ENCODE assay signal across 26 mouse cellular contexts in the genomic region with DNA sequence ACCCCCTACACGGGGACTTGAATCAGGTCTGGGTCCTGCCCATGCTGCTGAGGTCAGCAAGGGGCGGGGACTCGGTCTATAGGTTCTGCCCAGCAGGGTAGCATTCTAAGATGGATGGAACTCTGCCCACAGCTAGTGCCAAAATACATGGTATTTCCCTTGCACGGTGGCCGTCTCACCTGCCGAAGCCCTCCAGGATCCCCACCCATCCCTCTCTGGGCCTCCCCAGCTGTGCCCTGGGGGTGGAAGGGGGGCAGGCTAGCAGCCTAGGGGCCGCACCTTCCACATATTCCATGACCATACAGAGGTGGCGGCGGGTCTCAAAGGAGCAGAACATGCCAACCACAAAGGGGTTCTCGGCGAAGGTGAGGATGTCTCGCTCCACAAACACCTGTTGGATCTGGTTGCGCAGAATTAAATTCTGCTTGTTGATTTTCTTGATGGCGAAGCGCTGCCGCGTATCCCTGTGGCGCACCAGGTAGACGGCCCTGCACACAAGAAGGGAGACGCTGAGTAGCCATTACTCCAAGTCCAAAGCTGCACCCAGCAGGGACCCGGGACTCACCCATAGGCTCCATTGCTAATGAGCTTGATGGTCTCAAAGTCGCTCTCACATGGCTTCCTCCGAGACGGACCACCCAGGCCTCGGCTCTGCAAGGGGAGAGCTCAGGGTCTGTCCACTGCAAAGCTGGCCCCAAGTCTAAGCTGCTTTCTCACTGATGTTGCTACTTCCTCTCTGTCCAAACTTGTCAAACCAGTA. TPM values are rescaled to one million over a fixed set of nuclear protein-coding genes. Genes with fewer than 3 reads are reported as not detected.
DNase-seq lines count a peak whose midpoint lies in the region; ATAC-seq lines count a peak whose summit lies in the region.
"Had no signal": no experiment of that assay in that cellular context is flagged by ENCODE, and none has a peak within 500 bp of the region (broad histone marks: within the 10 kb centered on the region; RNA-seq: fewer than 3 reads in every experiment).

No protein-coding gene starts in this region.

- peaks cover 22% of the 10 kb centered on the region for H3K4me1 ChIP-seq in limb, embryonic 13.5 days
- peaks cover 41% of the 10 kb centered on the region for H3K4me1 ChIP-seq in limb, embryonic 10.5 days

- no peaks in the 10 kb centered on the region for H3K27me3 ChIP-seq in limb, embryonic 13.5 days
- H3K27me3 ChIP-seq in limb, embryonic 10.5 days (ENCODE audit: low read depth, poor library complexity, severe bottlenecking): 0 out of 2 replicates have a peak, but pooled peaks cover 16% of the 10 kb centered on the region
- H3K27me3 ChIP-seq: embryonic facial prominence, embryonic 13.5 days; forebrain, embryonic 15.5 days; heart, embryonic 12.5 days; heart, embryonic 15.5 days; Patski had no signal

- H3K4me2 ChIP-seq in limb, embryonic 13.5 days (replicated peaks): no peak overlapping the region
- H3K4me2 ChIP-seq: forebrain, embryonic 12.5 days; forebrain, embryonic 15.5 days; heart, embryonic 15.5 days had no signal

- H3K27ac ChIP-seq in limb, embryonic 13.5 days: no peak overlapping the region
- no peak overlapping the region for H3K27ac ChIP-seq in limb, embryonic 10.5 days
- H3K27ac ChIP-seq: embryonic facial prominence, embryonic 10.5 days; embryonic facial prominence, embryonic 13.5 days; forebrain, embryonic 12.5 days; forebrain, embryonic 15.5 days; heart, embryonic 15.5 days; hindbrain, embryonic 10.5 days; hindbrain, embryonic 15.5 days had no signal

- 0 out of 2 replicates have a peak overlapping the region, but pooled peaks have one; percentile 13 for H3K9ac ChIP-seq in limb, embryonic 13.5 days
- H3K9ac ChIP-seq: forebrain, embryonic 12.5 days; forebrain, embryonic 15.5 days; heart, embryonic 12.5 days; heart, embryonic 15.5 days; hindbrain, embryonic 15.5 days had no signal

- H3K36me3 ChIP-seq in limb, embryonic 13.5 days: peaks cover 79% of the 10 kb centered on the region
- H3K36me3 ChIP-seq in limb, embryonic 10.5 days: peaks cover 86% of the 10 kb centered on the region

- no peaks in the 10 kb centered on the region for H3K9me3 ChIP-seq in limb, embryonic 13.5 days
- no peaks in the 10 kb centered on the region for H3K9me3 ChIP-seq in limb, embryonic 10.5 days (replicated peaks)
- H3K9me3 ChIP-seq: embryonic facial prominence, embryonic 10.5 days; embryonic facial prominence, embryonic 13.5 days; forebrain, embryonic 12.5 days; forebrain, embryonic 15.5 days; G1E; heart, embryonic 12.5 days; heart, embryonic 15.5 days; hindbrain, embryonic 10.5 days; hindbrain, embryonic 15.5 days had no signal

- no peak for ATAC-seq in limb, embryonic 13.5 days (ENCODE audit: low FRiP score, low read depth)
- ATAC-seq: forebrain, embryonic 15.5 days; intestine, postnatal 0 days; Patski had no signal

- no peak overlapping the region for H3K4me3 ChIP-seq in limb, embryonic 13.5 days
- no peak overlapping the region for H3K4me3 ChIP-seq in limb, embryonic 10.5 days
- H3K4me3 ChIP-seq: embryonic facial prominence, embryonic 13.5 days; erythroblast, embryonic 14.5 days; forebrain, embryonic 12.5 days; forebrain, embryonic 15.5 days; heart, embryonic 15.5 days had no signal

- WGBS in limb, embryonic 13.5 days: 88% methylated on average over 25 of the region's 25 CpGs
- WGBS in limb, embryonic 10.5 days: 84% methylated on average over 25 of the region's 25 CpGs

- DNase-seq in cerebellum, adult 11 months: peak; percentile 35
- no peak for DNase-seq in cerebellum, postnatal 14 days
- peak; percentile 66 for DNase-seq in cerebellum, adult 9-11 months
- DNase-seq in cerebellum, adult 8-10 months: no peak
- no peak for DNase-seq in limb, embryonic 10.5 days (ENCODE audit: low spot score)
- DNase-seq: adrenal gland, postnatal 10 days; adrenal gland, postnatal 36 days; cerebellum, postnatal 25 days; embryo, embryonic 11 days; gastrocnemius, postnatal 25 days; heart, adult 18-20 months; heart, postnatal 10 days; heart, postnatal 36 days had no signal

RNA-seq across cellular contexts. Expression of a gene that starts 10.0 kb away (rescaled TPM):
- polyA plus RNA-seq in limb, embryonic 13.5 days (2015; fragmentation: Nextera tagmentation; extraction: Ambion mirVana): 78.1 and 81.3 TPM in 2 replicates
- polyA plus RNA-seq in limb, embryonic 10.5 days (2016; fragmentation: Nextera tagmentation; extraction: Ambion mirVana): 92.7 and 100 TPM in 2 replicates

RNA-seq across cellular contexts. Expression of a gene that starts 18.4 kb away (rescaled TPM):
- 13.1 and 14.0 TPM in 2 replicates for polyA plus RNA-seq in limb, embryonic 13.5 days (2015; fragmentation: Nextera tagmentation; extraction: Ambion mirVana)
- 12.7 and 17.1 TPM in 2 replicates for polyA plus RNA-seq in limb, embryonic 10.5 days (2016; fragmentation: Nextera tagmentation; extraction: Ambion mirVana)

RNA-seq across cellular contexts. Expression of a gene that starts 21.8 kb away (rescaled TPM):
- 0.06 TPM in 1 of 2 replicates, not detected in the other for polyA plus RNA-seq in limb, embryonic 13.5 days (2015; fragmentation: Nextera tagmentation; extraction: Ambion mirVana)
- not detected in 2 replicates for polyA plus RNA-seq in limb, embryonic 10.5 days (2016; fragmentation: Nextera tagmentation; extraction: Ambion mirVana)
- polyA plus RNA-seq: embryonic facial prominence, embryonic 10.5 days; forebrain, embryonic 12.5 days; heart, embryonic 12.5 days; hindbrain, embryonic 10.5 days; hindbrain, embryonic 15.5 days had no signal

RNA-seq across cellular contexts. Expression of a gene that starts 25.7 kb away (rescaled TPM):
- polyA plus RNA-seq in limb, embryonic 13.5 days (2015; fragmentation: Nextera tagmentation; extraction: Ambion mirVana): 29.2 and 36.6 TPM in 2 replicates
- 25.2 and 29.9 TPM in 2 replicates for polyA plus RNA-seq in limb, embryonic 10.5 days (2016; fragmentation: Nextera tagmentation; extraction: Ambion mirVana)

RNA-seq across cellular contexts. Expression of a gene that starts 32.0 kb away (rescaled TPM):
- 18.0 and 19.6 TPM in 2 replicates for polyA plus RNA-seq in limb, embryonic 13.5 days (2015; fragmentation: Nextera tagmentation; extraction: Ambion mirVana)
- polyA plus RNA-seq in limb, embryonic 10.5 days (2016; fragmentation: Nextera tagmentation; extraction: Ambion mirVana): 7.1 and 10.8 TPM in 2 replicates

Comparison
In these comparisons a context has a peak if more than half of its experiments do, and no peak if none do; other contexts are left out.
1. DNase-seq: peak in cerebellum, adult 11 months (single experiment) and cerebellum, adult 9-11 months (single experiment); none in cerebellum, postnatal 14 days (0 of 2), cerebellum, adult 8-10 months (single experiment) and limb, embryonic 10.5 days (single experiment).